Mouse (Mus musculus): Measurements from ENCODE around the gene Abhd5.

Abhd5 gene

GRCm38 (mm10) chr9:122410437-122411175, 59.2 kb downstream of the Abhd5 start:
- intact Hi-C loops (cut with DNase I), result no loop called here

- intact Hi-C loops (cut with DNase I), result no loop called here
Observed at GRCm38 (mm10) chr9:122414648-122415047, 63.2 kb downstream of the Abhd5 start.

- intact Hi-C loops (cut with DNase I), result no loop called here
Observed at GRCm38 (mm10) chr9:122415056-122415775, 63.8 kb downstream of the Abhd5 start.

- intact Hi-C loops (cut with DNase I), result no loop called here
Observed at GRCm38 (mm10) chr9:122416617-122417016, 65.2 kb downstream of the Abhd5 start.

GRCm38 (mm10) chr9:122420195-122420756, 68.9 kb downstream of the Abhd5 start:
- intact Hi-C loops (cut with DNase I), result loop anchor here (5.0 kb wide), 1 partner anchor 312 kb away; no protein-coding TSS in a partner anchor

GRCm38 (mm10) chr9:122420772-122421764, 69.7 kb downstream of the Abhd5 start:
- intact Hi-C loops (cut with DNase I), result loop anchor here (5.0 kb wide), 1 partner anchor 311 kb away; no protein-coding TSS in a partner anchor

GRCm38 (mm10) chr9:122421911-122422310, 70.5 kb downstream of the Abhd5 start:
- intact Hi-C loops (cut with DNase I), result loop anchor here (5.0 kb wide), 1 partner anchor 310 kb away; no protein-coding TSS in a partner anchor

- intact Hi-C loops (cut with DNase I), result loop anchor here (5.0 kb wide), 1 partner anchor 310 kb away; no protein-coding TSS in a partner anchor
Observed at GRCm38 (mm10) chr9:122422706-122423105, 71.3 kb downstream of the Abhd5 start.

- intact Hi-C loops (cut with DNase I), result loop anchor here (5.0 kb wide), 1 partner anchor 309 kb away; no protein-coding TSS in a partner anchor
Observed at GRCm38 (mm10) chr9:122423146-122423545, 71.7 kb downstream of the Abhd5 start.

- intact Hi-C loops (cut with DNase I), result loop anchor here (5.0 kb wide), 1 partner anchor 307 kb away; no protein-coding TSS in a partner anchor
Observed at GRCm38 (mm10) chr9:122424941-122425608, 73.7 kb downstream of the Abhd5 start.

- intact Hi-C loops (cut with DNase I), result no loop called here
Observed at GRCm38 (mm10) chr9:122429058-122429649, 77.7 kb downstream of the Abhd5 start.

- intact Hi-C loops (cut with DNase I), result no loop called here
Observed at GRCm38 (mm10) chr9:122429685-122430084, 78.3 kb downstream of the Abhd5 start.
